Mouse (Mus musculus): ENCODE results near the gene Krt72. TPM values are rescaled to one million over a fixed set of nuclear protein-coding genes. Genes with fewer than 3 reads are reported as not detected.

The Krt72 gene
- total RNA-seq, 2 experiments from 2014 or later, result not detected

DNA sequence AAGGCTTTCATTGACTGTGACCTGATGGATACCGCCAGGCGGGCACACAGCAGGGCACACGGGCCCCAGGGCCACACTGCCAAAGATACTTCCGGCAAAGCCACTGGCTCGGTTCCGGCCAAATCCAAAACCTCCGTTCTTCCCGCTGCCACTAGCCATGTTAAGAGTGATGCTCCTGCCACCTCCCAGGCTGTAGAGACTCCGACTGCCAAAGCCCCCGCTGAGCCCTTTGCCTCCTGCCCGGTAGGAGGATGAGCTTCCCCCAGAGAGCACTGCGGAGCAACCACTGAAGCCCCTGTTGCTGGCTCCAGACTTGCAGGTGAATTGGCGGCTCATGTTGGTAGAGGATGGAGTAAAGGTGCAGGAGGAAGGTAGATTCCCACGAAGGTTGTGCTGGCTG lies 43.5 kb downstream of the Krt72 start, which contains the start of gene Krt71:
Krt71 (minus strand) TSS at position 399 of the 400 bp plus-strand sequence.
- no peak for TF ChIP-seq CTCF (IDR thresholded peaks at IDR 0.05)
- no peak for DNase-seq
- no peak within 1 kb of the TSS for H3K4me3 ChIP-seq
- no peak within 1 kb of the TSS for H3K27ac ChIP-seq
- intact Hi-C loops (cut with DNase I), result no loop called here

DNA sequence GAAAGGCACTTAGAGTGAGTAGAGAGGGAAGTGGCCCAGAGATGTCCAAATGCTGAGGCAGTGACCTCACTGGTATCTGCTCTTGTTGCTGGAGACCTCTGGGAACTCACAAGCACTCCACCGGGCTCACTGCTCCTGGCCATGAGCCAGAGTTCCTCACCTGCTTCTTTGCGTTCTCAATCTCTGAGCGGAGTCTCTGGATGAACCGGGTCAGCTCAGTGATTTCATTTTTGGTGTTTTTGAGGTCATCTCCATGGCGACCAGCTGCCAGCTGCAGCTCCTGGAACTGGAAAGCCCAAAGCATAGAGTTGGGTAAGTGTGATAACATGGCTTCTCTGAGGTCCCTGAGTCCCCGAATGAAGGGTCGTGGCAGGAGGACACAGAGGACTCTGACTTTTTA lies 48.5 kb downstream of the Krt72 start:
- no peak for DNase-seq

DNA sequence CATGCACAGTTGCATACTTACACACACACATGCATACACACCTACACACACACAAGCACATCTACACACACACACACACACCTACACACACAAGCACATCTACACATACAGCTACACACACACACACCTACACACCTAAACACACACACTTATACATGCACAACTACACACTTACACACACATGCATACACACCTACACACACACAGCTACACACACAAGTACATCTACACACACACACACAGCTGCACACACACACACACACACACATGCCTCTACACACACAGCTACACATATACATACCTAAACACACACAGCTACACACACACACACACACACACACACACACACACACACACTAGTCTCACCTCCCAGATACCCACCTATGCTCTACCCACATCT lies 55.6 kb downstream of the Krt72 start:
- no peak overlapping the region for H3K27ac ChIP-seq
- no peak for DNase-seq
- no peak for TF ChIP-seq CTCF (IDR thresholded peaks at IDR 0.05)
- intact Hi-C loops (cut with DNase I), result no loop called here
- H3K4me3 ChIP-seq, result no peak overlapping the region

More for the DNA sequence above, 48.5 kb downstream of the Krt72 start:
- no peak for TF ChIP-seq CTCF (IDR thresholded peaks at IDR 0.05)
- H3K4me3 ChIP-seq, result no peak overlapping the region
- intact Hi-C loops (cut with DNase I), result no loop called here
- no peak overlapping the region for H3K27ac ChIP-seq

Other genes starting within 250 kb of the Krt72 start
- not detected for gene Krt82, start 235.8 kb downstream of the Krt72 start, total RNA-seq (2021)
- not detected for gene Krt90, start 223.5 kb downstream of the Krt72 start, total RNA-seq (2021)
- gene Krt75, start 212.6 kb downstream of the Krt72 start, total RNA-seq (2021), result not detected
- not detected for gene Gm5414, start 158.3 kb downstream of the Krt72 start, total RNA-seq (2021)
- gene Gm5478, start 139.1 kb downstream of the Krt72 start, total RNA-seq (2021), result not detected
- not detected for gene Krt6b, start 106.2 kb downstream of the Krt72 start, total RNA-seq (2021)
- gene Krt6a, start 92.2 kb downstream of the Krt72 start, total RNA-seq (2021), result not detected
- not detected for gene Krt5, start 73.6 kb downstream of the Krt72 start, total RNA-seq (2021)
- not detected for gene Krt71, start 43.4 kb downstream of the Krt72 start, total RNA-seq (2021)
- not detected for gene Krt73, start 15.9 kb upstream of the Krt72 start, total RNA-seq (2021)
- not detected for gene Krt2, start 31.7 kb upstream of the Krt72 start, total RNA-seq (2021)
- gene Krt1, start 64.3 kb upstream of the Krt72 start, total RNA-seq (2021), result not detected
- gene Krt77, start 83.2 kb upstream of the Krt72 start, total RNA-seq (2021), result not detected
- not detected for gene Krt76, start 106.5 kb upstream of the Krt72 start, total RNA-seq (2021)
- not detected for gene Krt4, start 138.3 kb upstream of the Krt72 start, total RNA-seq (2021)
- gene Krt79, start 153.9 kb upstream of the Krt72 start, total RNA-seq (2021), result not detected
- not detected for gene Krt78, start 167.8 kb upstream of the Krt72 start, total RNA-seq (2021)
- gene Krt8, start 218.0 kb upstream of the Krt72 start, total RNA-seq (2021), result not detected
- under 1 TPM in 1 of 2 experiments, not detected in 1; 0.33 TPM for gene Krt18, start 241.7 kb upstream of the Krt72 start, total RNA-seq (2021)